Mouse (Mus musculus) ovary, adult 10 weeks (tissue): ENCODE results near the gene Popdc2. TPM values are rescaled to one million over a fixed set of nuclear protein-coding genes. Genes with fewer than 3 reads are reported as not detected.

Experiments
- polyA plus RNA-seq: library from polyadenylated mRNA; stranded (reverse); fragments of 350-450 nt; fragmentation: Illumina TruSeq; extraction: RNeasy Lipid Tissue Mini Kit (QIAGEN cat#74804); gene quantifications from one replicate; pipeline ENCODE4 v1.2.3, GENCODE M21; 2014

Popdc2 gene
- polyA plus RNA-seq: 2.0 TPM

GRCm38 (mm10) chr16:38361933-38362332 is at the start of gene Popdc2:
Popdc2 (plus strand) TSS chr16:38362209.

GRCm38 (mm10) chr16:38341396-38342324 is 20.3 kb upstream of the Popdc2 start, which contains the start of gene Maats1:
Maats1 (minus strand) TSS chr16:38342143.

GRCm38 (mm10) chr16:38346529-38347325 is 15.3 kb upstream of the Popdc2 start, which contains the start of the genes Cox17 and Gm21987:
Cox17 (plus strand) TSS chr16:38346991.
Gm21987 (plus strand) TSS chr16:38347040.

Other genes starting within 250 kb of the Popdc2 start
- not detected for gene Nr1i2, start 67.4 kb upstream of the Popdc2 start, polyA plus RNA-seq
- gene Maats1, start 20.1 kb upstream of the Popdc2 start, polyA plus RNA-seq: 2.6 TPM
- 99.2 TPM for gene Cox17, start 15.2 kb upstream of the Popdc2 start, polyA plus RNA-seq
- not detected for gene Gm21987, start 15.2 kb upstream of the Popdc2 start, polyA plus RNA-seq
- gene Pla1a, start 70.9 kb downstream of the Popdc2 start, polyA plus RNA-seq: 2.7 TPM
- 25.1 TPM for gene Adprh, start 90.5 kb downstream of the Popdc2 start, polyA plus RNA-seq
- gene Cd80, start 93.4 kb downstream of the Popdc2 start, polyA plus RNA-seq: 1.2 TPM
- 14.2 TPM for gene Timmdc1, start 160.5 kb downstream of the Popdc2 start, polyA plus RNA-seq
- gene Poglut1, start 188.0 kb downstream of the Popdc2 start, polyA plus RNA-seq: 80.7 TPM
- gene Tmem39a, start 196.5 kb downstream of the Popdc2 start, polyA plus RNA-seq: 78.5 TPM